Mouse (Mus musculus): ENCODE results near the gene Nlrp6.
"Not testable (repeated sequence)": the region's sequence is repeated elsewhere in the genome, so short reads cannot be mapped to it uniquely, and the experiment has no call there.

Gene Nlrp6

DNA sequence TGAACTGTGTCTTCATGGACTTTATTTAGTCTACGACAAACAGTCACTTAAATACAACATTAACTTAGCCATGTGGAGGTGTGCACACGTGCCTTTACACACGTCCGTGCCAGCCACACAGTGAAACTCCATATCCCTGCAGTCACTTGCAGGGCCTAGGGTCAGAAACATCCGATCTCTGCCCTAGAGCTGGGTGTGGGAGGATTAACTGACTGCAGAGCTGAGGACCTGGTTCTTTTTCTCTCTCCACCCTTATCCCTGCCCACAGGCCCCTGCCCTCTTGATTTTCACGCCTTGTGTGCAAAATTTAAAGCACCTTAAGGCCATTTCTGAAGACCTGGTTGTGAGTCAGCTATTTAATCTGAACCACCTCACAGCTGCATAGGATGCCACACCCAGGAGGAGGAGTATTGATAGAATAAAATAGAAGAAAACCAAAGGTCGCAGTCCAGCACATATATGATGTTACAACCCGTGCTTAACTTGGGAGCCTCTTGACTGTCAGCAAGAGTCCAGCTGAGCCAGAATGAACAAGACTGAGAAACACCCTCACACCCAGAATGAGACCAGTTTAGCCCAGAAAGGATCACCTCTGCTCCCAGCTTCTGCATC lies at the start of gene Nlrp6:
Nlrp6 (plus strand) TSS at position 485 of the 612 bp plus-strand sequence.
- DNase-seq (ENCODE audit: low read depth, low spot score) = no peak

DNA sequence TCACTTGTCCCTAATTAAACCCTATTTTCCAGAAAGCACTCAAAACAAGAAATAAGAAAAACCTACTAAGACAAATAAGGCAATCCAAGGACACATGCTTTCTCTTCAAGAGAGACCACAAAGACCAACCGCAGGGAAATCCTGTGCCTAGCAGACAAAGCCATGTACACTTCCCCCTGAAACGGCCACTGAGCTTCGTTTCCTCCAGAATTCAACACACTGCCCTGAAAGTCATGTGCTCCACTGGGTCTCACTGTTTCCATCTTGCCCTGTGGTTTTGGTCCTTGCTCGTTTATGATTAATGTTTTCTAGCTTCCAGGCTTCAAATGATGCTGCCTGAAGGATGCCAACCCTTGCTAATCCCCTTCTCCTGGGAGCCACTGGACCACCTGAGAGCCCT lies 46.5 kb upstream of the Nlrp6 start:
- DNase-seq (ENCODE audit: low read depth, low spot score) = no peak

DNA sequence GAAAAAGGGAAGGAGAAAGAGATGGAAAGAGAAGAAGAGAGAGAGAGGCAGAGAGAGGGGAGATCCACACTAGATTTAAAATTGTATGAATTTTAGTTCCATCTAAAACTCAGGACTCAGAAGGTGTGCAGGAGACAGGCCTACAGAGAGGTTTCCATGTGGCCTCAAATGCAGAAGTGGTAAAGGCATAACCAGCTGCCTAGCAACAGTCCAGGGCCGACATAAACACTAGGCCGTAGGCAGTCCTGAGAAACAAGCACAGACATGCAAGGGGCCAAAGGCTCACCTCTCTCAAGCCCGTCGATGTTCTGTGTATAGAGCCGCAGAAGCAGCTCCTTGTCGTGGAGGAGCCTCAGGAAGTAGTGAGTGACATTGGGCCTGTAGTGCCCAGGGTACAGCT lies 43.3 kb upstream of the Nlrp6 start:
- DNase-seq (ENCODE audit: low read depth, low spot score) = no peak

DNA sequence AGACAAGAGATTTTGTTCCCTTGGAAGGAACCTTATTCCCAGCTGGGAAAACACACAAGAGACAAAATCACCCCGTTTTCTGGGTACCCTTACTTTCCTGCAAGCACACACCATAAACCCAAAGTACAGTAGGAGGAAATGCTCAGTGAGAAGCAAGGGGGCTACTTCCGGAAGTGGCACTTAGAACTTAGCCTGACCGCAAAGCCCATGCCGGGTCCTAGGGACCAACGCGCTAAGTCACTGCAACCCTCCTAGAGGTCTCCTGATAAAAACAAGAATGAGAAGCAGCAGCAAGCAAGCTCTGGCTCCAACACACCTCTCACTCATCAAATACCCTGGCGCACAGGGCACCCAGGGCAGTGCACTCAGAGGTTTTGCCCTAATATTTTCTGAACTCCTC lies 41.3 kb upstream of the Nlrp6 start:
- DNase-seq (ENCODE audit: low read depth, low spot score) = no peak

DNA sequence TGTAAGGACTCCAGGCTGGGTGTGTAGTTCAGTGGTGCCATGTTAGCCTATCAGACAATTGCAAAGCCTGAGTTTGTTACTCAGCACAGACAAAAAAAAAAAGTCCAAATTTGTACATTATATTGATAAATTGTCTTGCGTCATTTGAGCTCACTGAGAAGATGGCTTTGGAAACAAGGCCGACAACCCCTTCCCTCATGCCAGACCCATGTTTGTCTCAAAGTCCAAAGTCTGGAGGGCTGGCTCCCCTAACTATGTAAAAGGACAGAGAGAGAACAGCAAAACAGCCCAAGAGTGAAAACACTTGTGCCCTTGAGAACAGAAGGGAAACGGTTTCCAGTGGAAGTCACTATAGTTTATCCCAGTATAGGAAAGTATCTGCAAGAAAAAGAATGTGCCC lies 40.3 kb upstream of the Nlrp6 start:
- DNase-seq (ENCODE audit: low read depth, low spot score) = no peak

DNA sequence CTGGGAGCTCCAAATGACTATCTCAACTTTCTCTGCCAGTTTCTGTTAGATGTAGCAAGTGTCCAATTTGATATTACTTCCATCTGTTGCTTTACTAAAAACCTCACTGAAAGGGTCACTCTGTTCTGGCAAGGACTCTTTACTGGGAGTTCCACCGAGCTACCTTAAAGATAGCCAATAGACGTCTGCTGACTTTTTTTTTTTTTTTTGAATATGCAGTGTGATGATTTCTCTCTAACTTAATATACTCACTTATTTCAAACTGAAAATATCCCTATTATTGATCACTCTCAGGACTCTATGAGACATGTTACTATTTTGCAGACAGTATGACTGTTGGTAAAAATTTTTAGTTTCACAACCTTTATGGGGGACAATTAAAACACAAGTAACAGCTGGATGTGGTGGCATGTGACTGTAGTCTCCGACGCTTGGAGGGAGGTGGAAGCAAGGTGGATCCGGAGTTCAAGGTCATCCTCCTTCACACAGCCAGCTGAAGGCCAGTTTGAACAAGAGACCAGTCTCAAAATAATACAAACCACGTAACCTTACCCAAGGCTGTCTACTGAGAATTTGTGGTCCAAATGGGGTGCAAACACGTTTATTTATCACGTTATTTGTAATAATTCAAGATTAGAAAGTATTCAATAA lies 39.7 kb upstream of the Nlrp6 start:
- DNase-seq (ENCODE audit: low read depth, low spot score) = no peak

DNA sequence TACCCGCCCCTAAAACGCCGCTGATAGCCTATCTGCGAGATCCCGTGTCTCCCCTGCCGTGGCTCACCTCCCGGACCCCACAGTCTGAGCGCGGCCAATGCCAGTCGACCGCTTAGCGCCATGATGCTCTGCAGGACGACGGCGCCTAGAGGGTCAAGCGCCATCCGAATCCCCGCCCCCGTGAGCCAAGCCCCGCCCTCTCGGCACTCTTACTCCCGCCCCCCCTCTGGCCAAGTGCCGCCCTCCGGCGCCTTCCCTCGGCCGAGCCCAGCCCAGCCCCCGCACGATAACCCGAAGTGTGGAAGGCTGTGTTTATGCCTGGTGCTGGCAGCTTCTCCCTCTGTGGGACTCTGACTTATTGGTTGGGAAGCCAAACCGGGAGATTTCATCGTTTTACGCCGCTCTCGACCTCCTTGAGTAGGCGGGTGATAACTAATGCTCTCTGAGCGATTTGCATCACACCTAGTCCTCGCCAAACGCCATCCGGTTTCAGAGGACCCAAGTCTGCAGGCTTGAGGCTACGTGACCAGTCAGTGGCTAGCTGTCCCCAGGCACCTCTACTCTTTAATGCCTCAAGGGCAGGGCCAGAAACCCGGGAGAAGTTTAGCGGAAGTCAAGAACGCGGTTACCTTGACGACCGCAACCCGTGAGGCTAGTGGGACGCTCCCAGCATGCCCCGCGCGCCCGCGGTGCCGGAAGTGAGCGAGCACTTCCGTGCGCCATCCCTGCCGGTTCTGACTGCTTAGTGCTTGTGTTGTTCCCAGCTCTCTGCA lies 38.8 kb upstream of the Nlrp6 start, which contains the start of the genes Psmd13 and Sirt3:
Psmd13 (plus strand) TSS at position 273 of the 773 bp plus-strand sequence.
Sirt3 (minus strand) TSS at position 614 of the 773 bp plus-strand sequence.
- peak; percentile 83 for DNase-seq (ENCODE audit: low read depth, low spot score)

DNA sequence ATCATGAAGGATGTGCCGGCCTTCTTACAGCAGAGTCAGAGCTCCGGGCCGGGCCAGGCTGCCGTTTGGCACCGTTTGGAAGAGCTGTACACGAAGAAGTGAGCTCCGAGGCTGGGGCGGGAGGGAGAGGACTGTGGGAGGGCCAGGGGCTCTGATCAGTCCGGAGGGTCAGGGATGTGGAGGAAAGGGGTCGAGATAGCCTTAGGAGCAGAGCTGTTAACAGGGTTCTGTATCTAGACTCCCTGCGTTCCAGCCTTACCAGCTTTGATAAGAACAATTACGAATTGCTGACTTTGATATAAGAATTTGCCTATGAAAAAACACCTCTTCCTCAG lies 38.3 kb upstream of the Nlrp6 start:
- no peak for DNase-seq (ENCODE audit: low read depth, low spot score)

DNA sequence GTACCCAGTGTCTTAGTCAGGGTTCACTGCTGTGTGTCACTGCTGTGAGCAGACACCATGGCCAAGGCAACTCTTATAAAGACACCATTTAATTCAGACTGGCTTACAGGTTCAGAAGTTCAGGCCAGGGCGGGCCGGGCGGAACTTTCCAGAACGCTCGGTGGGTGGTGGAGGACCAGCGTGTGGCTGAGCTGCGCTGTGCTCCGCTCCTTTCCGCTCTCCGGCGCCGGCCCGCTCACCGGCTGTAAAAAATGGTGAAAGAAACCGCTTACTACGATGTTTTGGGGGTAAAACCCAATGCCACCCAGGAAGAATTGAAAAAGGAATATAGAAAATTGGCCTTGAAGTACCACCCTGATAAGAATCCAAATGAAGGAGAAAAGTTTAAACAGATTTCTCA lies 30.1 kb upstream of the Nlrp6 start:
- DNase-seq (ENCODE audit: low read depth, low spot score) = not testable (repeated sequence)

DNA sequence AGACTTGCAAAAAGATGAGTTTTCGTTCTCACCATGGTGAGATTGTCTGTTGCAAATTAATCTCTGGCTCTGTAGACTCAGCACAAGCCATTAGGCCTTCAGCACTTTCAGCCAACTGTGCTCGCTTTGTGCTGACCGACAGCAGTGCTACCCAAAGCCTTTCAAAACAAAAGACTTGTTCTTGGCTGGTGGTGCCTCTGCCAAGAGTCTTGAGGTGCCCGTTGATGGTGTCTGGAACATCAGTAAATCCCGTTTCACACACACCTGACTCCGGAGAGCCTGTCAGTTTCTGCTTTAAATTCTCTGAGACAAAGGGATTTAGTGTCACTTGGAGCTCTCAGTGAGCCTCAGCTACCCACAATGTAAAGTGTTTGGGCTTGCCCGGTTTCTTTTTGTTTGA lies 26.7 kb upstream of the Nlrp6 start:
- no peak for DNase-seq (ENCODE audit: low read depth, low spot score)

DNA sequence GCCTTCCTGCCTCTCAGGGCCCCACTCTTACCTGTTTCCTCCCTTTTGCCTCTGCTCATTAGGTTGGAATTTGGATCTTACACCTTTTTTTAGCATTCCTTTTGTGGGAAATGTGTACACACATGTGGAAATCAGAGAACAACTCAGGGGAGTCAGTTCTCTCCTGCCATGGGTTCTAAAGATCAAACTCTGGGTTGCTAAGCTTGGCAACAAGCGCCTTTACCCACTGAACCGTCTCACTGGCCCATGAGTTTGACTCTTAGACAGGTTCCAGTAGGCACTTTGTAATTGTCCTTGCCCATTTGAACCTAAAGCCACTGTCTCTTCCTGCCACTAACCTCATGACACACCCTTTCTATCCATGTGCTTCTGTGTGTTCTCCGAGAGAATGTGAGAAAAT lies 26.1 kb upstream of the Nlrp6 start:
- no peak for DNase-seq (ENCODE audit: low read depth, low spot score)

DNA sequence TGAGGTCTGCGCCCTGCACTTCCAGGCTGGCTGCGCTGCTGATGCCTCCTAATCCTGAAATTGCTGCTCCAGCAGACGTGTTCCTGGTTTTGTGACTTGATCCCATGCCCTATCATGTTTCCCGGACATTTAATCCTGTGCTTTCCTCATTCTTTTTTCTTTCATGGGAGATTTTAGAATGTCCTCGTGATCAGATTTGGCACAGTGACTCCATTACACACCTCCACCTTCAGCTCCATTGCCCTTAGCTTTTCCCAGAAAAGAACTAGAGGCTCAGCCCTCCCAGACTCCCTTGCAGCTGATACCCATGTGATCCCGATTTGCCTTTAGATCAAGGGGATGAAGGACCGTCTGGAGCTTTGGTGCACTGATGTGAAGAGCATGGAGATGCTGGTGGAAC lies 22.8 kb upstream of the Nlrp6 start:
- DNase-seq (ENCODE audit: low read depth, low spot score) = no peak

DNA sequence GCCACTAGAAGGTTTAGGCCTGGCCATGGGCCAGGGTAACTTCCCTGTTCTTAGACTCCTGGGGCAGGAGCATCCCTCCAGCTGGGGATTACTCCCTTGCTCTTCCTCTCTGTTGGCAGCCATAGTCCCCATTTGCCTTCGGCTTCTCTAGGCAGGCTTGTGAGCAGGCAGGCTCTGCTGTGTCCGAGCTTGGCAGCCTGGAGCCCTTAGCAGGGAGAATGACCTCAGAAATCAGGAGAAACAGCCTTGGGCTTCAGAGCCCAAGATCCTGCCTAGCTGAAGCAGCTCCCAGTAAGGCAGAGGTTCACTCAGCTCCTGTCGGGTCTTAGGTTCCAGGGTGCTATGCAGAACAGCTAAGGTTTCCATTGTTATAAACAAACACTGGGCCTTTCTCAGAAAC lies 21.6 kb upstream of the Nlrp6 start:
- no peak for DNase-seq (ENCODE audit: low read depth, low spot score)

DNA sequence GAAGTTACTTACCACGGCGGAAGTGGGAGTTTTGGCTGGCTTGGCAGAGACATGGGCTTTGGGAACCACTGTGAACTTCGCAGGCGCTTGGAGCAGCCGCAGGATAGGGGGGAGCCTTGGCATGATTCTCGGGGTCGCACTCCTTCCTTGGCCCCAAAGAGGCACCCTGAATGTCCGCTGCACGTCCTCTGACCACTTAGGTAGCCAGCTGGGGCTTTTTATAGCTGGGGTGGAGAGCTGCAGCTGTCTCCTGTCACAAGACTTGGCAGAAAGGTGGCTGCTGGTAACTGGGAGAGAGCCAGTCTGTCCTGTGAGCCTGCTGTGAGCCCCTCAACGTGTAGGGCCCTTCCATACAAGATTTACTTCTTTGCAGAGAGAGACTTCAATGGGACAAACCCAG lies 20.5 kb upstream of the Nlrp6 start, which contains the start of gene Cox8b:
Cox8b (minus strand) TSS at position 227 of the 400 bp plus-strand sequence.
- no peak for DNase-seq (ENCODE audit: low read depth, low spot score)

DNA sequence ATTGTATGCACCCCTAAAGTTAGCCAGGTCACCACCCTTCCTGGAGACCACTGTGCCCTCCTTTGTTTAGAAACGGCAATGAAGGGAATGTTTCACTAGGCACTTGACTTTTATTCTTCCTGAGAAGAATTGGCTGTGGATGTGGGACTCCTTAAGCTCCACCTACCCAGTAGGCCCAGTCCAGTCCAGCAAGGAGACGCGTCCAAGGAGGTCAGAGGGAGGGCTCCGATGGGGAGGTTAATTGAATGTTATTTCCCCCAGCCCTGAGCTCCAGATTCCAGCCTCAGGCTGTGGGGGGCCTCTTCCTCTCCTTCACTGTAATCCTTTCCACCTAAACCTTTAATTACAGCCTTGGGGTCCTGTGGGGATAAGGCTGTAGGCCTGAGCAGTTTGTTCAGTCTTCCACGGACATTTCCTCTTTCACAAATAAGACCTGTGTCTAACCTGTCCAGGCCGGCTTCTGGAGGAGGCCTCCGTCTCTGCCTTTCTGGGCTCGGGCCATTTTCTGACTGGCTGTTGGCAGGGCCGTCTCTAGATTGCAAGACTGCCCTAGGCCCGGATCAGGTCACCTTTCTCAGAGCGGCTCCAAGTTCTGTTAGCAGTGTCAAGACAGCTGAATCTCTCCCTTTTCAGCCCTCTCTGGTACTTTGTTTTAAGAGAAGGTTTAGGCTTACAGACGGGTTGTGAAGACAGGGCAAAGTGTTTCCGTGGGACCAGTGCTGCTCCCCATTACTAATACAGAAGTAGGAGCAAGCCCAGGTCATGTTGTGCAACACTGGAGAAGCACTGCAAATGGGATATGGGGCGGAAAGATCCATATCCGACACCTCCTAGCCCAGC lies 18.4 kb upstream of the Nlrp6 start:
- DNase-seq (ENCODE audit: low read depth, low spot score) = no peak

DNA sequence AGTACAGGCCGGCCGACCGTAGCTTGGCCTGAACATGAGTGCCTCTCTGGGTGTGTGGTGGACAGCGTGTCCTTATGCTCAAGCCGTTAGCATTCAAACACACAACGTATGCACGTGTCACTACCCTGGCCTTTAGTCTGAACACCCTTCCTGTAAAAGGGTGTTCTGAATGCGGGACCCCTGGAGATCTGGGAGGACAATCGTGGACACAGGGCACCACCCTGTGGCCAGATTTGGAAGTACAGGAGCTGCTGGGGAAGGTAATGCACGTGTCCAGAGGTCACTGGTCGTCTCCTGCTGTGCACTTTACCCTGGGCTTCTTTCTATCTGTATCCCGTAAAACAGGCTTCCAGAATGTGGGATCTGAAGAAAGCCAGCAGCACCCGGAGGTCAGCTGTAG lies 17.5 kb upstream of the Nlrp6 start:
- DNase-seq (ENCODE audit: low read depth, low spot score) = peak; percentile 40

DNA sequence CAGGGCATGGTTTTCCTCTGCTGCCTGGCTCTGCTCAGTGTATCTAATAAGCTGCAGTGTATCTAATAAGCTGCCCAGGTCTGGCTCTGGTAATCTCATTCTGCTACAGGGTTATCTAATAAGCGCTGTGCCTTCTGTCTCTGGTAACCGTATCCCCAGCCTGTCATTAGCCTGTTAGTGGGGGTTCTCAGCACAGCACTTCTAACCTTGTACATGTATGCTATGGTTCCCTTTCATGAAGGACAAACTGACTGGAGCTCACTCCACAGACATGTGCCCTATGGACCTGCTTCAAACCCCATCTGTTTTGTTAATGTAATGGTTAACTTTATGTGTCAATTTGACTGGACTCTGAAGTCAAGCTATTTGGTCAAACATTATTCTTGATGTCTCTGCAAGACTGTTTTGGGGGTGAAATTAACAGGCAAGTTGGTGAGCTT lies 15.0 kb upstream of the Nlrp6 start:
- DNase-seq (ENCODE audit: low read depth, low spot score) = no peak

DNA sequence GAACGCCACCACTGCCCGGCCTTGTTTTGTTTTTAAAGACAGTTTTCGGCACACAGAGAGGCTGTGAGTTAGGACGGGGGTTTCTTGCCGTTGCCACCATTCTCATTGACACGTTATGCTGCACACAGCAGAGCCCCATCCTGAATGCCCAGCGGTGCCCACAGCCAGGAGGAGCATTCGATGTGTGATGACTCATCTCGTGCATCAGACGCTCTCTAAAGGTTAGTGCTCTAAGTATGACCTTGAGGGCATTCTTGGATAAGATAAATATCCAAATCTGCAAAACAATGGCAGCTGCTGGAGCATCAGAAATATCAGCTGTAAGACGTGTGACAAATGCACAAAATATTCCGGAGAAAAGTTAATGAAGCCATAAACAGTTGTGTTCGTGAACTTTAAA lies 13.6 kb upstream of the Nlrp6 start:
- DNase-seq (ENCODE audit: low read depth, low spot score) = no peak

DNA sequence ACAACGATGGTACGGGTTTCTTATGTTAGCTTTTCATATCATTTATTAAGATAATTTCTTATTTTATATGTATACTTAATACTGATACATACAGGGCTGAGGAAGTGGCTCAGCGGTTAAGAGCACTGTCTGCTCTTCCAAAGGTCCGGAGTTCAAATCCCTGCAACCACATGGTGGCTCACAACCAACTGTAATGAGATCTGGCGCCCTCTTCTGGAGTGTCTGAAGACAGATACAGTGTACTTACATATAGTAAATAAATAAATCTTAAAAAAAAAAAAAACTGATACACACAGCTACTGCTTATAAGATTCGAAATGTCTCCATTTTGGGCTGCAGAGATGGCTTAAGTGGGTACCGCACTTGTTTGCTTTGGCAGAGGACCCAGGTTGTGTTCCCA lies 13.0 kb upstream of the Nlrp6 start:
- DNase-seq (ENCODE audit: low read depth, low spot score) = no peak

DNA sequence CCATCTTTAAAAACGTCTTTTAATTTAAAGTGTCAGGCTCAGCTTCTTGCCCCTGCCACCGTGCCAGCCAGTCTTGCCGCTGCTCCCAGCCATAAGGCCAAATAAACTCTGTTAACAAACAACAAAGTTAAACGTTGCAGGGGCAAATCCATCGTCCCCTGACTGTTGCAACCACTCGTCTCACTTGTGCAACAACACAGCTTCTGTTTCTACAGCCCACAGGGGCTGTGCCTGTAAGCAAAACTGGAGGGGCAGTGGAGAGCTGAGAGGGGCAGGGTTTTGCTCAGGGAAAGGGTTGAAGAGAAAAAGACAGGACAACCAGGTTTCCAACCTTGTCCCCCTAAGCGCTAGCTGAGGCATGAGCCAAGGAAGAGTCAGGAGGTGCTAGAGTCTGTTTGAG lies 12.5 kb upstream of the Nlrp6 start:
- DNase-seq (ENCODE audit: low read depth, low spot score) = no peak

DNA sequence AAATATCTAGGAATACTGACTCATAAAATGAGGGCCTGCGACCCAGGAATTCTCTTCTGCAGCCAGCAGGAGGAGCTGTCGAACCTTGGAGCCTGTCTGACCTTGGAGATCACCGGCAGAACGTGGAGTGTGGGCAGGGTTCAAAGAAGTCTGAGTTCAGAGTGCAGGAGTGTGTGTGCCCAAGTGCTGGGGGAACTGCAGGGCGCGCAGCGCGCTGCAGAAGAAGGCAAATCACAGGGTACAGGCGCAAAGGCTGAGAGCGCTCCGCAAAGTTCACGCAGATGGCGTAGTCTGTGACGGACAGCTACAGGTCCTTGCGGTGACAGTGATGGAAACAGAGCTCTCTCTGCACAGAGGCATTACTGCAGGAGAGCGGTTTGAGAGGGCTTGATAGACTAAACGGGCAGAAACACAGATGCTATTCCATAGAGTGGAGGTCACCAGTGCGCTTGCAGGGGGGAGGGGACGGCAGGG lies 12.0 kb upstream of the Nlrp6 start:
- DNase-seq (ENCODE audit: low read depth, low spot score) = peak; percentile 32

DNA sequence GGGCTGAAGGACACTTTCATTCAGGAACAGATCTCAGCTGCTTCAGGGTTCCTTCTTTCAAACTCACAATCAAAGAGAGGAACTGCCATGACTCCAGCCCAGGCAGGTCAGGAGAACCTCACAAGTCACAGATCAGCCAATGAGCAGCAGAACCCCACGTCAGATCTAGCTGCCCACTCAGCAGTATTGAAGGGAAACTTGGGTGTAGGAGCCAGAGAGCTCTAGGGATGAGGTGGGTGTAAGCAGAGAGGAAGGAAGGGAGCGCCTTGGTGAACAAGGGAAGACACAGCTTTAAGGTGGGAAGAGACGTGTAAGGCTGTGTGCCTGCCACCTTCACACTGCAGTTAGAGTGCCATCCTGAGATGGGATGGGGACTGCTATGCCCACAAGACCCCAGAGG lies 8.4 kb upstream of the Nlrp6 start:
- no peak for DNase-seq (ENCODE audit: low read depth, low spot score)
